Mouse (Mus musculus) ES-E14 (cell line): ENCODE results near the gene D8Ertd738e. TPM values are rescaled to one million over a fixed set of nuclear protein-coding genes. Genes with fewer than 3 reads are reported as not detected.

Experiments
- DNase-seq: peaks from one replicate; pipeline ENCODE4 v3.0.0-alpha.2; 2013; ENCODE audit warnings: low read depth, low spot score
- H3K27ac ChIP-seq: 2 replicates; pipeline ENCODE4 v1.5.1; 2012; ENCODE audit warnings: low read depth, mild to moderate bottlenecking, low read length, moderate library complexity, mixed read lengths; ENCODE audit not compliant: poor library complexity, insufficient read depth, severe bottlenecking
- H3K36me3 ChIP-seq: 2 replicates; pipeline ENCODE4 v1.6.1; 2012; ENCODE audit warnings: mild to moderate bottlenecking, low read length, moderate library complexity, mixed read lengths; ENCODE audit not compliant: control insufficient read depth, poor library complexity, insufficient read depth, severe bottlenecking
- H3K4me1 ChIP-seq, 2 experiments: fragments of 150-350 bp in 1 of 2; sonication (generic) in 1 of 2; 2 replicates each; pipeline ENCODE4 v1.6.1; 2012; ENCODE audit warnings: low read length in 2 of 2, mild to moderate bottlenecking in 1 of 2, mixed read lengths in 1 of 2; ENCODE audit not compliant: control insufficient read depth in 2 of 2, insufficient read depth in 2 of 2, poor library complexity in 1 of 2
- H3K4me3 ChIP-seq, 2 experiments: fragments of 150-350 bp in 1 of 2; sonication (generic) in 1 of 2; 2 replicates each; pipeline ENCODE4 v1.5.1; 2012; ENCODE audit warnings: low read length in 2 of 2, low read depth in 1 of 2, mild to moderate bottlenecking in 1 of 2, mixed read lengths in 1 of 2; ENCODE audit not compliant: insufficient read depth in 1 of 2, poor library complexity in 1 of 2, severe bottlenecking in 1 of 2
- H3K9ac ChIP-seq: 2 replicates; pipeline ENCODE4 v1.6.1; 2012; ENCODE audit warnings: low read depth, mild to moderate bottlenecking, low read length, mixed read lengths; ENCODE audit not compliant: poor library complexity, insufficient read depth, severe bottlenecking
- H3K9me3 ChIP-seq: fragments of 150-350 bp; sonication (generic); 2 replicates; pipeline ENCODE4 v1.6.1; 2012; ENCODE audit warnings: low read depth, mild to moderate bottlenecking, low read length; ENCODE audit not compliant: control insufficient read depth, insufficient read depth
- CHD2 ChIP-seq: IDR thresholded peaks from 2 replicates; pipeline ENCODE4 v1.6.1; 2014; ENCODE audit warnings: mild to moderate bottlenecking, low read depth, low read length, inconsistent platforms
- HCFC1 ChIP-seq: IDR thresholded peaks from 2 replicates; pipeline ENCODE4 v1.6.1; 2012; ENCODE audit warnings: low read length, inconsistent platforms, borderline replicate concordance; ENCODE audit not compliant: insufficient read depth
- MAFK ChIP-seq: IDR thresholded peaks from 2 replicates; pipeline ENCODE4 v1.6.1; 2014; ENCODE audit warnings: mild to moderate bottlenecking, low read depth, low read length, inconsistent platforms; ENCODE audit not compliant: insufficient read depth
- ZC3H11A ChIP-seq: IDR thresholded peaks from 2 replicates; pipeline ENCODE4 v1.6.1; 2012; ENCODE audit warnings: low read depth, mild to moderate bottlenecking, inconsistent platforms, low read length, borderline replicate concordance
- ZNF384 ChIP-seq: IDR thresholded peaks from 2 replicates; pipeline ENCODE4 v1.6.1; 2012; ENCODE audit warnings: low read depth, low read length, inconsistent platforms
- in situ Hi-C, 2 experiments: fragments of 600-800 bp; cut with MboI; formaldehyde crosslinking; loops; one replicate each; pipeline ENCODE4 v1.15.1; 2025; ENCODE audit warnings: low sequenced_read_pairs in 2 of 2, inconsistent platforms in 1 of 2; ENCODE audit not compliant: unreplicated experiment in 2 of 2
- total RNA-seq: library from RNA; depleted of rRNA; stranded (reverse); fragments of 300-350 nt; gene quantifications from 2 replicates; pipeline ENCODE4 v1.2.3, GENCODE M21; 2012; rRNA removed

The D8Ertd738e gene
- total RNA-seq, 1 experiment = 181 TPM

DNA sequence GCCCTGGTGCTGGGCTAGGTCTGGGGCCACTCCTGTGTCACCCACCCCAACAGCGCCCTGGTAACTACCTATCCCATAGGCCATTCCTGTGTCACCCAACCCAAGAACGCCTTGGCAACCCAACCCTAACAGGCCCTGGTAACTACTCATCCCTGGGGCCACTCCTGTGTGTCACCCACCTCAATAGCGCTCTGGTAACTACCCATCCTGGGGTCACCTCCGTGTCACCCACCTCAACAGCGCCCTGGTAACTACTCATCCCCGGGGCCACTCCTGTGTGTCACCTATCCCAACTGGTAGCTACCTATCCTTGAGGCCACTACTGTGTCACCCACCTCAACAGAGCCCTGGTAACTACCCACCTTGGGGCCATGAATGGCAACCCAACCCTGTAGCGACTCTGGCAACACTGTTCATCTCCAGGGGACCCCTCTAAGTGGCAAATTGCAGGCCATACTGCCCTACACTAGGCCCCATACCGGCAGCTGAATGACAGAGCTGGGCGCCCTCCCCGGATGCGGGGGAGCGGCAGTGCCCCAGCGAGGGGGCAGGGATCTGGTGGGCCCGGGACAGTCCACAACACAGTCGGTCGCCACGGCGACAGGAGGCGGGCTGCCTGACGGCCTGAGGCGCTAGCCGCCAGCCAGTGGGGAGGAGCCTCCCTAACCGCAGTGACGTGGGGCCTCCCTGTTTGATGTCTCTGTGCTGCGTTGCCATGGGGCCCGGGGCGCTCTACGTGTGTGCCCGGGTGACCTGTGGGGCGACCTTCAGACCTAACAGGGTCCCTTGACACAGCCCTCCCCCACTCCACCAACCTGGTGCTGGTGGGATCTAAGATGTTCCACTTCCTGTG, 51.4 kb downstream of the D8Ertd738e start:
- TF ChIP-seq HCFC1 (no peak), ZNF384 (no peak), ZC3H11A (no peak), MAFK (no peak), CHD2 (no peak)
- H3K4me1 ChIP-seq = peaks cover 10 to 32% of the 10 kb centered on the region in 2 experiments; a peak in 3 of 4 replicates
- H3K27ac ChIP-seq = peak overlapping the region; percentile 95
- no peaks in the 10 kb centered on the region for H3K9me3 ChIP-seq
- H3K4me3 ChIP-seq = peak overlapping the region; percentile 66 to 68
- H3K36me3 ChIP-seq = no peaks in the 10 kb centered on the region; the same call in 1 of the 2 replicates
- in situ Hi-C loops = no loop called here
- peak; percentile 77 for DNase-seq
- peak overlapping the region; percentile 62; the same call in 1 of the 2 replicates for H3K9ac ChIP-seq

DNA sequence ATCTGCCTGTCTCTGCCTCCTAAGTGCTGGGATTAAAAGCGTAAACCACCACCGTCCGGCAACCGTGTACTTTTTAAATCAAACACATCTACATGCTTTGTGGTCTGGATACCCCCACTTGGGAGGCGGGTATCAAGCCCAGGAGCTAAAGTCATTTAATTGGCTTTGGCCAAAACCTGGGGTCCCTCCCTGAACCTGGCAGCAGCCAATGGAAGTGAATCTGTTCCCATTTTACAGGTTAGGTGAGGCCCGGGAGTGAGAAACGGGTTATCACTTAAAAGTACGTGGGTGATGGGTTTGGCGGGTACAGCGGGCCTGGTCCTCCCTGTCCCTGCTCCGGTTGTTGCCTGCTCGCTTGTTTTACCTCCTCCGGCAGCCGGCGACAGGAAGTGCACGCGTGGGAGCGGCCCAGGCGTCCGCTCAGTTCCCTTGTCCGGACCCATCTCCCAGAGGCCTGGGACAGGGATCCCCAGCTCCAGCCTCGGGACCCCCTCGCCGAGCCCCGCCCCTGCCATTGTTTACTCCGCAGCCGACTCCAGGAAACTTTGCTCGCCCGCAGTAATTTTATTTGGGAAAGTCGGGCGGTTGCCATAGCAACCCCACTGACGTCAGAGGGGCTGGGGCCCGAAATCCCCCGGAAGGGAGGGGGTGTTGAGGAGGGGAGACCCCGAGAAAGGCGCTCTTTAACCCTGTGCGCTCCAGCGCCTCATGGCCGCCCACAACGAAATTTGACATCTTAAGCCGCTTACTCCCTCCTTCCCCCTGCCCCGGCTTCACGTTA, 52.2 kb downstream of the D8Ertd738e start:
- peak overlapping the region; percentile 95 for H3K27ac ChIP-seq
- in situ Hi-C loops = no loop called here

More for the DNA sequence above, 52.2 kb downstream of the D8Ertd738e start:
- no peak for DNase-seq
- Histone ChIP-seq H3K4me1 (peaks cover 7 to 30% of the 10 kb centered on the region in 2 experiments; a peak in 3 of 4 replicates), H3K36me3 (no peaks in the 10 kb centered on the region; the same call in 1 of the 2 replicates), H3K9ac (peak overlapping the region; percentile 83), H3K9me3 (no peaks in the 10 kb centered on the region), H3K4me3 (peak overlapping the region; percentile 66 to 68)
- TF ChIP-seq ZC3H11A (no peak), ZNF384 (no peak)

Other genes starting within 250 kb of the D8Ertd738e start
- gene 1700067K01Rik, start 248.2 kb downstream of the D8Ertd738e start, total RNA-seq = 1.2 and 1.8 TPM in 2 replicates
- 4.6 and 9.1 TPM in 2 replicates for gene 2210011C24Rik, start 237.5 kb downstream of the D8Ertd738e start, total RNA-seq
- 25.5 and 29.0 TPM in 2 replicates for gene Palm3, start 228.2 kb downstream of the D8Ertd738e start, total RNA-seq
- gene Il27ra, start 207.1 kb downstream of the D8Ertd738e start, total RNA-seq = 0.89 and 3.6 TPM in 2 replicates
- gene Rln3, start 204.7 kb downstream of the D8Ertd738e start, total RNA-seq = 7.3 and 26.6 TPM in 2 replicates
- gene Gm10643, start 184.6 kb downstream of the D8Ertd738e start, total RNA-seq = 1.5 and 1.7 TPM in 2 replicates
- gene Rfx1, start 182.9 kb downstream of the D8Ertd738e start, total RNA-seq = 16.2 and 22.3 TPM in 2 replicates
- 53.5 and 62.0 TPM in 2 replicates for gene Dcaf15, start 145.0 kb downstream of the D8Ertd738e start, total RNA-seq
- gene Podnl1, start 123.7 kb downstream of the D8Ertd738e start, total RNA-seq = 1.5 and 2.0 TPM in 2 replicates
- gene Cc2d1a, start 101.8 kb downstream of the D8Ertd738e start, total RNA-seq = 17.7 and 18.9 TPM in 2 replicates
- 4.9 TPM in 2 replicates for gene 4930432K21Rik, start 101.7 kb downstream of the D8Ertd738e start, total RNA-seq
- 7.0 and 9.9 TPM in 2 replicates for gene Nanos3, start 64.5 kb downstream of the D8Ertd738e start, total RNA-seq
- gene Zswim4, start 12.7 kb downstream of the D8Ertd738e start, total RNA-seq = 22.1 and 24.6 TPM in 2 replicates
- 32.7 and 55.6 TPM in 2 replicates for gene Mri1, start 7.6 kb upstream of the D8Ertd738e start, total RNA-seq
- 12.5 and 14.9 TPM in 2 replicates for gene Ccdc130, start 20.7 kb upstream of the D8Ertd738e start, total RNA-seq
- 27.4 and 33.4 TPM in 2 replicates for gene Cacna1a, start 138.7 kb upstream of the D8Ertd738e start, total RNA-seq